Mouse (Mus musculus): ENCODE measurements around the gene Kazald1.

- TF ChIP-seq CTCF (IDR thresholded peaks at IDR 0.05; ENCODE audit: control insufficient read depth, insufficient read depth, insufficient replicate concordance, low read depth, low read length): no peak
- no peak for TF ChIP-seq POLR2A (IDR thresholded peaks at IDR 0.05; ENCODE audit: control insufficient read depth, low read depth, low read length)
These were observed 35.6 kb downstream of the Kazald1 start for GRCm38 (mm10) chr19:45110681-45111080.

Measured in testis, adult 2 months (tissue).